ENCODE assay signal across 8 mouse cellular contexts in genomic region chr19:47168793-47169412, GRCm38 (mm10). TPM values are rescaled to one million over a fixed set of nuclear protein-coding genes. Genes with fewer than 3 reads are reported as not detected.
DNase-seq lines count a peak whose midpoint lies in the region; ATAC-seq lines count a peak whose summit lies in the region.

No protein-coding gene starts in this region.

- WGBS in hindbrain, embryonic 14.5 days, result 26% methylated on average over 11 of the region's 11 CpGs

- no peaks in the 10 kb centered on the region for H3K4me1 ChIP-seq in hindbrain, embryonic 14.5 days (replicated peaks; ENCODE audit: control insufficient read depth, insufficient read depth, low read length)

- H3K9me3 ChIP-seq in hindbrain, embryonic 14.5 days (ENCODE audit: control insufficient read depth, low read length), result peaks cover 5% of the 10 kb centered on the region; the same call in 1 of the 2 replicates

- no peak overlapping the region for H3K4me2 ChIP-seq in hindbrain, embryonic 14.5 days (replicated peaks)

- no peak overlapping the region for H3K9ac ChIP-seq in hindbrain, embryonic 14.5 days

- no peaks in the 10 kb centered on the region for H3K27me3 ChIP-seq in hindbrain, embryonic 14.5 days (ENCODE audit: control insufficient read depth, insufficient read depth, low read length)

- ATAC-seq in hindbrain, embryonic 14.5 days (ENCODE audit: low FRiP score), result peak; percentile 46; the same call in 1 of the 2 replicates

- H3K36me3 ChIP-seq in hindbrain, embryonic 14.5 days (replicated peaks; ENCODE audit: control insufficient read depth, insufficient read depth), result no peaks in the 10 kb centered on the region

- DNase-seq in T-cell, adult 2 months (ENCODE audit: low spot score), result peak; percentile 67
- DNase-seq in cerebellum, postnatal 36 days, result peak; percentile 86 to 92
- DNase-seq in frontal cortex, postnatal 36 days (ENCODE audit: low spot score in 2 of 2), result peak; percentile 90 to 93
- DNase-seq in hindbrain, embryonic 14.5 days (ENCODE audit: low spot score), result peak; percentile 92
- peak; percentile 82 to 96 for DNase-seq in layer of hippocampus, postnatal 25 days (ENCODE audit: extremely low spot score in 1 of 2, low spot score in 1 of 2)
- DNase-seq in lung, postnatal 14 days, result peak; percentile 91
- peak; percentile 94 for DNase-seq in retina, embryonic 14.5 days (ENCODE audit: low spot score)
- DNase-seq in thymus, postnatal 36 days, result peak; percentile 68 to 80

- H3K4me3 ChIP-seq in hindbrain, embryonic 14.5 days (replicated peaks; ENCODE audit: low read length), result no peak overlapping the region

- H3K27ac ChIP-seq in hindbrain, embryonic 14.5 days, result no peak overlapping the region

RNA-seq across cellular contexts. Expression of gene Neurl1a, which starts 9.7 kb away (rescaled TPM):
- 15.1 and 16.2 TPM in 2 replicates for polyA plus RNA-seq in hindbrain, embryonic 14.5 days (2014; fragmentation: Nextera tagmentation; extraction: Ambion mirVana)
- total RNA-seq in layer of hippocampus, postnatal 25 days (2021), result 100 to 1,000 TPM; 186 to 192 TPM

RNA-seq across cellular contexts. Expression of gene Calhm3, which starts 11.3 kb away (rescaled TPM):
- not detected in 2 replicates for polyA plus RNA-seq in hindbrain, embryonic 14.5 days (2014; fragmentation: Nextera tagmentation; extraction: Ambion mirVana)
- not detected for total RNA-seq in layer of hippocampus, postnatal 25 days (2021)

RNA-seq across cellular contexts. Expression of gene Calhm1, which starts 24.8 kb away (rescaled TPM):
- not detected in 2 replicates for polyA plus RNA-seq in hindbrain, embryonic 14.5 days (2014; fragmentation: Nextera tagmentation; extraction: Ambion mirVana)
- total RNA-seq in layer of hippocampus, postnatal 25 days (2021), result not detected

RNA-seq across cellular contexts. Expression of gene Calhm2, which starts 30.8 kb away (rescaled TPM):
- 0.30 and 0.44 TPM in 2 replicates for polyA plus RNA-seq in hindbrain, embryonic 14.5 days (2014; fragmentation: Nextera tagmentation; extraction: Ambion mirVana)
- total RNA-seq in layer of hippocampus, postnatal 25 days (2021), result 1 to 10 TPM; 4.9 to 5.2 TPM
